Mouse (Mus musculus) spleen, adult 2 months (tissue): ENCODE data around the gene Ttyh2. TPM values are rescaled to one million over a fixed set of nuclear protein-coding genes. Genes with fewer than 3 reads are reported as not detected.

Experiments
- DNase-seq, 2 experiments: peaks; one replicate each; pipeline versions ENCODE4 v3.0.0 to v3.0.0-alpha.2; 2012 to 2021; ENCODE audit warnings: low spot score in 2 of 2, low read depth in 1 of 2
- H3K27ac ChIP-seq: fragments of 200-500 bp; 2 replicates; pipeline ENCODE4 v1.5.1; 2012; ENCODE audit warnings: low read length, inconsistent platforms; ENCODE audit not compliant: insufficient read depth
- H3K27me3 ChIP-seq: fragments of 200-500 bp; 2 replicates; pipeline ENCODE4 v1.6.1; 2012; ENCODE audit warnings: mild to moderate bottlenecking, moderate library complexity, low read length, inconsistent platforms; ENCODE audit not compliant: control insufficient read depth, insufficient read depth
- H3K36me3 ChIP-seq: fragments of 200-500 bp; 2 replicates; pipeline ENCODE4 v1.6.1; 2012; ENCODE audit warnings: mild to moderate bottlenecking, low read length, inconsistent platforms; ENCODE audit not compliant: control insufficient read depth, insufficient read depth
- H3K4me1 ChIP-seq: fragments of 200-500 bp; 2 replicates; pipeline ENCODE4 v1.6.1; 2011; ENCODE audit warnings: inconsistent platforms; ENCODE audit not compliant: control insufficient read depth, insufficient read depth, insufficient read length
- H3K4me3 ChIP-seq: fragments of 200-500 bp; 2 replicates; pipeline ENCODE4 v1.5.1; 2011; ENCODE audit warnings: mild to moderate bottlenecking, inconsistent platforms; ENCODE audit not compliant: insufficient read depth, insufficient read length; ENCODE audit errors: extremely low read depth
- CTCF ChIP-seq: fragments of 200-500 bp; IDR thresholded peaks from 2 replicates; pipeline ENCODE4 v1.5.1; 2011; ENCODE audit warnings: mild to moderate bottlenecking, inconsistent platforms; ENCODE audit not compliant: insufficient read depth, insufficient read length, insufficient replicate concordance; ENCODE audit errors: extremely low read depth
- POLR2A ChIP-seq: fragments of 200-500 bp; IDR thresholded peaks from 2 replicates; pipeline ENCODE4 v1.6.1; 2011; ENCODE audit warnings: low read depth, low read length, inconsistent platforms
- WGBS: fragments of 180-500 bp; shearing (Covaris S2); methylation state at CpG from one replicate; pipeline ENCODE4 v1.1.7; 2018; 5-methylcytosine and 5-hydroxymethylcytosine counted together
- polyA plus RNA-seq: library from polyadenylated mRNA; depleted of rRNA; stranded (reverse); fragments of >200 nt; gene quantifications from 2 replicates; pipeline ENCODE4 v1.2.3, GENCODE M21; 2012

Ttyh2 gene
- polyA plus RNA-seq, 1 experiment = 19.2 TPM

DNA sequence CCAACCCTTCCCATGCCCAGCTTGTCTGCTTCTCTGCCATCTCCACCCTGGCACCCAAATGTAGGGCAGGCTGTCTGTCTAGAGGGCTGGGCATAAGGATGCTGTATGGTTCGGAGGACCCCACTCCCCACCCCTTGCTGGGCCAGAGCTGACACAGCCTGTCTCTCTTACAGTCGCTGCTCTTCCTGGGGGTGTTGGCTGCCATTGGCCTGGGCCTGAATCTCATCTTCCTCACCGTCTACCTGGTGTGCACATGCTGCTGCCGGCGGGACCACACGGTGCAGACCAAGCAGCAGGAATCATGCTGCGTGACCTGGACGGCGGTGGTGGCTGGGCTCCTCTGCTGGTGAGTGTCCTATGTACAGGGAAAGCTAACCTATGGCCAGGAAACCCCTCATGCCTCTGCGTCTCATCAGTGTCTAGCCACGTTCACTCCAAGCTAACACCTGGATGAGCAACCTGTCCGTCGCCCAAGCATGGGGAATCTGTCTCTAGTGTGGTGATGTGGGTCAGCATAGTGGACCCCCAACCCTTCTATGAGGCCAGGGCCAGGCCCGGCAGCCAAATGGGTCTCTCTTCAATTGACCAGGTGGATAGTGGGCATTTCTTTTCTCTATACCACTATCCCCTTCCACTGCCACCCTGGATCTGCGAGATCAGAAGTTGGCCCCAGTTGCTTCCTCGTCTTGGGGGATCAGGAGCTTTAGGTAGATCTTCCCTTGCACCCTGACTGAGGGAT lies 11.2 kb downstream of the Ttyh2 start:
- TF ChIP-seq CTCF = no peak
- TF ChIP-seq POLR2A = no peak
- WGBS = 90% methylated on average over 16 of the region's 16 CpGs
- no peak overlapping the region for H3K4me3 ChIP-seq

DNA sequence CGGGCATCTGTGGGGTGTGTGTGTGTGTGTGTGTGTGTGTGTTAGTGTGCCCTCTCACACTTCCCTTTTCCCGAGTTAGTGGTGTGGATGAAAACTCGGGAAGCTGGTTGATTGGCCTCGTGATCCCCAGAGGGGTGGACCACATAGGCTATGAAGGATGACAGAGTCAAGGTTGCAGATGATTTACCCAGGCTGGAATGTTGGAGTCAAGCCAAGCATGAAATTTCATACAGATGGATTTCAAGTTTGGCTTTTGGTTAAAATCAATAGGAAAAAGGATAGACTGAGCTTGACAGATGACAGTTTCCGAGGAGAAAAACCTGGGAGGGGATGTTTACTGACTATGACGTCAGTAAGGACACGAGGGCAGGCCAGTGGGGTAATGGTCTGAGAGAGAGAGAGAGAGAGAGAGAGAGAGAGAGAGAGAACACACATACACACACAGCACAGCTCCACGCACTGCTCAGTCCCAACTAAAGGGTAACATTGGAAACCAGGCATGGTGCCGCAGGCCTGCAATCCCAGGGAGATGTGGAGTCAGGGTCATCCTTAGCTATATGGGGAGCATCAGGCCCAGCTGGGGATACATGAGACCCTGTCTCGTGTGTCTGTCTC lies 12.4 kb downstream of the Ttyh2 start:
- no peak for DNase-seq
- Histone ChIP-seq H3K27me3 (no peaks in the 10 kb centered on the region), H3K27ac (no peak overlapping the region), H3K4me1 (peaks cover 5% of the 10 kb centered on the region; the same call in 1 of the 2 replicates), H3K4me3 (no peak overlapping the region), H3K36me3 (no peaks in the 10 kb centered on the region)
- no peak for TF ChIP-seq CTCF
- TF ChIP-seq POLR2A = no peak
- WGBS = 70% methylated on average over 9 of the region's 10 CpGs

More for the DNA sequence above, 11.2 kb downstream of the Ttyh2 start:
- Histone ChIP-seq H3K4me1 (peaks cover 5% of the 10 kb centered on the region; the same call in 1 of the 2 replicates), H3K27ac (no peak overlapping the region), H3K27me3 (no peaks in the 10 kb centered on the region), H3K36me3 (no peaks in the 10 kb centered on the region)
- no peak for DNase-seq

DNA sequence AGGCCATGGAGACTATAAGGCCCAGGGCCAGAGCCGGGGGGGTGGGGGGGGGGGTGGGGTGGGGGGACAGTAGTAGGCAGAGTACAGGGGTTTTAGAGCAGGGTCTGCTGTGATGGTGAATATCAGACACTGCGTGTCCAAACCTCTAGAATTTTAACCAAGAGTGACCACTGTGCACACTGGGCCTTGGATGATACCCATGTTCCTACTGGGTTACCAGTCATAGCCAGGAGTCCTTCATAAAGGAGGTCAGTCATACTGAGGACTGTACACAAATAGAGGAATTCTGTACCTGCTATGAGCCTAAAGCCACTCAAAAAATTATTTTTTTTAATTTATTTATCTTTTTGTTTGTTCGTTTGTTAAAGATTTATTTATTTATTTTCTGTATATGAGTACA lies 13.5 kb downstream of the Ttyh2 start:
- Histone ChIP-seq H3K4me1 (peaks cover 5% of the 10 kb centered on the region; the same call in 1 of the 2 replicates), H3K36me3 (no peaks in the 10 kb centered on the region), H3K27me3 (no peaks in the 10 kb centered on the region), H3K27ac (no peak overlapping the region), H3K4me3 (no peak overlapping the region)
- no peak for DNase-seq
- no peak for TF ChIP-seq CTCF
- no peak for TF ChIP-seq POLR2A
- WGBS = 74% methylated on average over 3 of the region's 3 CpGs

DNA sequence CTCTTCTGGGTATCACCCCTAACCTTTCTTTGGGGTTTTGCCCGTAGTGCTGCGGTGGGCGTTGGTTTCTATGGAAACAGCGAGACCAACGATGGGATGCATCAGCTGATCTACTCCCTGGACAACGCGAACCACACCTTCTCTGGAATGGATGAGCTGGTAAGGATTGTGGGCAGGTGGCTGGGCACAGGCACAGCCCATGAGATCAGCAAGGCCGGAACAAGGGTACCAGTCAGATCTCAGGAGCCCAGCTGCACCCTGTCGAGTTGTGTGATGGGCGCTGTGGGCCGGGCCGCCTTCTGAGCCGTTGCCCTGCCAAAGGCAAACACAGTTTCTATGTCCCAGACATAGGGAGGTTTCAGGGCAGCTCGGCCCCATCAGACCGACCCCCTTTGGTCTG lies 15.0 kb downstream of the Ttyh2 start:
- Histone ChIP-seq H3K4me1 (no peaks in the 10 kb centered on the region), H3K4me3 (no peak overlapping the region), H3K27ac (no peak overlapping the region), H3K36me3 (no peaks in the 10 kb centered on the region), H3K27me3 (no peaks in the 10 kb centered on the region)
- no peak for TF ChIP-seq CTCF
- TF ChIP-seq POLR2A = no peak
- no peak for DNase-seq
- 96% methylated on average over 15 of the region's 15 CpGs for WGBS

DNA sequence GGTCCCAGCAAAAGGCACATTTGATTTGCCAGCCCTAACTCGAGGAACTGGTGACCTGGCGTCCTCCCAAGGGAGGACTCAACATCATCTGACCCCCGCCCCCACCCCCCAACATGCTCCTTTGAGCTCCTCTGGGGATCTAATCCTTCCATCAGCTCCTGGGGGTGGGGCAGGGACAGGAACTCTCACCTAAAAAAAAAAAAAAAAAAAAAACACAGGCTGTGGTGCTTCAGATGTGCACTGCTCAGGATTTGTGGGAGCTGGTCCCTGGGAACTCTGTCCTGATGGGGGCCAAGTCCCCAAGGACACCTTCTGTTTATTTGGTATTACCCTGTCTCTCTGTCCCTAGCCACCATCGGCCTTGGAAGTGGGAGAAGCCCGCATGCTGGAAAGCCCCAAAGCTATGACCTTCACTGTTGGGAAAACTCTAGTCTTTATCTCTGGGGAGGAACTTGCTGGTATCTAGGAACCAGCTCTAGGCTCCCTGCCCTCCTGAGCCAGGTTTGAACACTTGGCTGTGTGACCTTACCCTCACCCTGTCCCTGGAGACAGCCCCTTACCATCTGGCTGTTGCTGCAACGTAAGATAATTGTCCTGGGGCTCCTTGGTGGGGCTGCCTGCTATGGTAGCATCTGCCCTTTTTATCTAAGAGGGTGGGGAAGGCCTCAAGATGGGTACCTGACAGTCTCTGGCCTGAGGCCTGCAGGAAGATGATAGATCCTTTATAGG lies 16.4 kb downstream of the Ttyh2 start:
- H3K4me1 ChIP-seq = no peaks in the 10 kb centered on the region
- H3K27me3 ChIP-seq = no peaks in the 10 kb centered on the region
- 72% methylated on average over 6 of the region's 6 CpGs for WGBS
- H3K4me3 ChIP-seq = no peak overlapping the region
- H3K27ac ChIP-seq = no peak overlapping the region
- DNase-seq = no peak
- TF ChIP-seq CTCF (no peak), POLR2A (no peak)
- no peaks in the 10 kb centered on the region for H3K36me3 ChIP-seq

DNA sequence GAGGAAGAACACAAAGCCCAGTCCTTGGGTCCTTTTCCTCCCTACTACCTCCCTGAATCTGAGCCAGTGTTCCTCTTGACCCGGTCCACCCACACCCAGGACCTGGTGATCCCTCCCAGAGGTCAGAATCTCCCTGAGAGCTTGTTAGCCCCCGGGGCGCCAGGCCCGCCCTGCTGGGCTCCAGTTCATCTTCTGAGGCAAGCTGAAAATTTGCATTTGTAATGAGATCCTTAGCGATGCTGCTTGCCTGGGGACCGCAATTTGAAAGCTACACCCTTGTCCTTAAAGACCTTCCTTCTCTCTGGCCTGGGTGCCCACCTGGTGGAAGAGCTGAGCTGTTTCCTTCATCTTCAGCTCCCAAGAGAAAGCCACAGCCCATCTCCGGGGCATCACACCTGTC lies 17.4 kb downstream of the Ttyh2 start:
- H3K4me1 ChIP-seq = no peaks in the 10 kb centered on the region
- no peak overlapping the region for H3K27ac ChIP-seq
- no peak for DNase-seq
- TF ChIP-seq CTCF = no peak
- TF ChIP-seq POLR2A = no peak
- H3K36me3 ChIP-seq = no peaks in the 10 kb centered on the region
- H3K27me3 ChIP-seq = no peaks in the 10 kb centered on the region
- no peak overlapping the region for H3K4me3 ChIP-seq
- WGBS = 79% methylated on average over 7 of the region's 7 CpGs
